Mouse (Mus musculus) thymus, adult 2 months (tissue): Measurements from ENCODE around the gene Hcrtr1. TPM values are rescaled to one million over a fixed set of nuclear protein-coding genes. Genes with fewer than 3 reads are reported as not detected.

Source experiments
- DNase-seq: peaks from one replicate; pipeline ENCODE4 v3.0.0; 2021
- H3K27ac ChIP-seq: fragments of 200-500 bp; 2 replicates; pipeline ENCODE4 v1.5.1; 2012; ENCODE audit warnings: low read length, control low read depth; ENCODE audit not compliant: control insufficient read depth, insufficient read depth
- H3K27me3 ChIP-seq: fragments of 200-500 bp; 2 replicates; pipeline ENCODE4 v1.6.1; 2012; ENCODE audit warnings: mild to moderate bottlenecking, low read length, moderate library complexity, mixed read lengths; ENCODE audit not compliant: control insufficient read depth, insufficient read depth
- H3K36me3 ChIP-seq: fragments of 200-500 bp; 2 replicates; pipeline ENCODE4 v1.6.1; 2012; ENCODE audit warnings: mild to moderate bottlenecking, low read length, moderate library complexity; ENCODE audit not compliant: control insufficient read depth, insufficient read depth
- H3K4me1 ChIP-seq: fragments of 200-500 bp; replicated peaks from 2 replicates; pipeline ENCODE4 v1.6.1; 2012; ENCODE audit warnings: low read length; ENCODE audit not compliant: control insufficient read depth, insufficient read depth
- H3K4me3 ChIP-seq: fragments of 200-500 bp; 2 replicates; pipeline ENCODE4 v1.5.1; 2012; ENCODE audit warnings: mild to moderate bottlenecking, low read length, control low read depth, moderate library complexity; ENCODE audit not compliant: control insufficient read depth, insufficient read depth
- CTCF ChIP-seq: fragments of 200-500 bp; IDR thresholded peaks from 2 replicates; pipeline ENCODE4 v1.5.1; 2012; ENCODE audit warnings: mild to moderate bottlenecking, control low read depth, low read length, moderate library complexity, borderline replicate concordance; ENCODE audit not compliant: control insufficient read depth, poor library complexity, insufficient read depth; ENCODE audit errors: extremely low read depth
- POLR2A ChIP-seq: fragments of 200-500 bp; IDR thresholded peaks from 2 replicates; pipeline ENCODE4 v1.6.1; 2012; ENCODE audit warnings: mild to moderate bottlenecking, low read length, control low read depth, moderate library complexity; ENCODE audit not compliant: control insufficient read depth, poor library complexity, insufficient read depth; ENCODE audit errors: extremely low read depth
- WGBS: fragments of 180-500 bp; shearing (Covaris S2); methylation state at CpG from one replicate; pipeline ENCODE4 v1.1.7; 2018; 5-methylcytosine and 5-hydroxymethylcytosine counted together
- polyA plus RNA-seq: library from polyadenylated mRNA; depleted of rRNA; stranded (reverse); fragments of >200 nt; gene quantifications from 2 replicates; pipeline ENCODE4 v1.2.3, GENCODE M21; 2012; rRNA removed

Gene Hcrtr1
- polyA plus RNA-seq, 1 experiment, result 0.30 TPM

DNA sequence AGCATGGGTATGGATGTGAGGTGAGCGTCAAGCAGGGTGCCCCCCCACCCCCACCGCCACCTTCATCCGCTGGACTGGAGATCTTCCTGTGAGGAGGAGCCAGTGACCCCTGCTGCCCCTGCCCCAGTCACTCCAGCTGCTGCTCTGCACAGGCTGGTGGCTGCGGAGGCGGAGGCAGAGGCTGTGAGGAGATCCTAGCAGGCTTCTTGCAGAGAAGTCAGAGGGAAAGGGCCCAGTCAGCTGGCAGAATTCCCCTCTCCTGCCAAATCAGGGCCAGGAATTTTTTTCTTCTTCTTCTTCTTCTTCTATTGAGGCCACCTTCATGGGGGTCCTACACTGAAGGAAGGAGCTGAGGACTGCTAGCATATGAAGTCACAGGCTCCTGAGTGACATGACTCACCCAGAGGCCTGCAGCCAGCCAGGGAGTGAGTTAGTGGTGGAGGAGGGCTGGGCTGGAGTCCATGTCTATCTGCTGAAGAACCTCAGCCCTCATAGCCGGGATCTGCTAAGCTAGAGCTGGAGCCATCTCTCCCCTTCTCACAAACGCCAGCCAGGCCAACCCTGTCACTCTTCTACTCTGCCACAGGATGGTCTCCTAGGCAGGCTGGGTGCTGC lies 54.7 kb downstream of the Hcrtr1 start:
- TF ChIP-seq POLR2A (no peak), CTCF (no peak)
- Histone ChIP-seq H3K36me3 (no peaks in the 10 kb centered on the region), H3K4me1 (peaks cover 11% of the 10 kb centered on the region), H3K27ac (no peak overlapping the region), H3K27me3 (no peaks in the 10 kb centered on the region), H3K4me3 (no peak overlapping the region)
- DNase-seq, result no peak
- WGBS, result 90% methylated on average over 7 of the region's 7 CpGs

DNA sequence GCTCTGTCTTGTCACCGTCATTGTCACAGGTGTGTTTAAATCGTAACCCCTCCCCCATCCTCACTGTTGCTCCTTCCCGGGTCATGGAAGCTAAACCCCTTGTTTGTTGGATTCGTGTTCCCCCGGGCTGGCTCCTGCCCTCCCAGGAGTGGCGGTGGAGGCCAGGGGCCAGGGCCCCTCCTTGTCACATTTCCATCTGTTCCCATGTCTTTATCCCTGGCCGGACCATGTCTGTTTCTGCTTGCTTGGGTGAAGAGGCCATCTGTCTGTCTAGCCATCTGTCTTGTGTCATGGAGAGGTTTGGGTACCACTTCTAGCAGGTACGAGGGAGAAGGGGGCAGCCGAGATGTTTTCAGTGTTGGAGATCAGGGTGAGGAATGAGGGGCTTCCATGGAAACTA lies 56.9 kb downstream of the Hcrtr1 start:
- H3K4me1 ChIP-seq, result peaks cover 11% of the 10 kb centered on the region
- no peaks in the 10 kb centered on the region for H3K27me3 ChIP-seq
- no peaks in the 10 kb centered on the region for H3K36me3 ChIP-seq
- no peak overlapping the region for H3K27ac ChIP-seq
- 89% methylated on average over 9 of the region's 9 CpGs for WGBS
- no peak for DNase-seq
- H3K4me3 ChIP-seq, result no peak overlapping the region
- TF ChIP-seq CTCF (no peak), POLR2A (no peak)

DNA sequence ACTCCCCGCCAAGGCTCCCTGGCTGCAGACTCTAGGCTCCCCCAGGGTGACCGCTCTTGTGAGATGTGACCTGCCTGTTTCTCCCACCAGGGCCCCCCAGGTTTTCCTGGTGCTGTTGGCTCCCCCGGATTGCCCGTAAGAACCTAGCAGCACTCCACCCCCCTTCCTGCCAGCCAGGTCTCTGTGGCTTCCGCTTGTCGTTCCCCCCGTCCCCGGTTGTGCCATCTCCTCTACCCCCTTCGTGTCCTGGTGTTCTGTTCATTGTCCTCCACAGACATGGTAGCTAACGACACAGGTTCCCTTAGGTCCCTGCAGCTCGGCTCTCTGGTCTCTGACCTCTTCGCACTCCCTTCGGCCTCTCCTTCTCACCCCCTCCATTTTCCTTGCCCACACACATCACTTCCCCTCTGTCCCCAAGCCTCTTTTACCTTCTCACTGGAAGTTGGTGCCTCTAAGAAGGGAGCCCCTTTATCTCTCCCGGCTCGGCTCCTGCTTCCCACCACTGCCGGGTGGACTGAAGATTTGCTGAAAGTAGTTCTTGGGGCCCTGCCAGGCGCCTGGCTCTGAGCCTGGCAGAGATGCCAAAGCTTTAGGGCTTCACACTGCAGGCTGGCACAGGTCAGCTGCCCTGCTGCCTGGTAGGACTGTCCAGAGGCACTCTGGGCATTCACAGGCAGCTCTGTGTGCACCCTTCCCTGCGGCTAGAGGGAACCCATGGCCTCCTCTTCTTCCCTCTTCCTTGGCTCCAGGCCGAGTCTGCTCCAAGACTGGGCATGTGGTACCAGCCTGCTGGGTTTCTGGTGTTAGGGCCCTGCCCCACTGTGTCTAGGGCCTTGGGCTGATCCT lies 57.6 kb downstream of the Hcrtr1 start:
- Histone ChIP-seq H3K27ac (no peak overlapping the region), H3K27me3 (no peaks in the 10 kb centered on the region), H3K4me1 (peaks cover 11% of the 10 kb centered on the region), H3K4me3 (peak overlapping the region; percentile 37), H3K36me3 (no peaks in the 10 kb centered on the region)
- 50% methylated on average over 19 of the region's 19 CpGs for WGBS
- no peak for TF ChIP-seq POLR2A
- no peak for TF ChIP-seq CTCF
- no peak for DNase-seq

Other genes with a start within 250 kb of the Hcrtr1 start
- gene Spocd1, start 210.1 kb downstream of the Hcrtr1 start, polyA plus RNA-seq, result 0.08 and 0.11 TPM in 2 replicates
- 5.8 and 6.7 TPM in 2 replicates for gene Adgrb2, start 154.5 kb downstream of the Hcrtr1 start, polyA plus RNA-seq
- gene Col16a1, start 91.5 kb downstream of the Hcrtr1 start, polyA plus RNA-seq, result 2.6 and 4.4 TPM in 2 replicates
- 103 and 105 TPM in 2 replicates for gene Pef1, start 36.8 kb downstream of the Hcrtr1 start, polyA plus RNA-seq
- 32.7 and 40.3 TPM in 2 replicates for gene Tinagl1, start 35.8 kb upstream of the Hcrtr1 start, polyA plus RNA-seq
- 0.13 and 0.32 TPM in 2 replicates for gene Gm853, start 83.0 kb upstream of the Hcrtr1 start, polyA plus RNA-seq
- 13.3 and 16.5 TPM in 2 replicates for gene Serinc2, start 139.8 kb upstream of the Hcrtr1 start, polyA plus RNA-seq
- gene Fabp3, start 169.2 kb upstream of the Hcrtr1 start, polyA plus RNA-seq, result 18.3 and 222 TPM in 2 replicates
- gene Gm10570, start 169.3 kb upstream of the Hcrtr1 start, polyA plus RNA-seq, result 0.46 TPM in 1 of 2 replicates, not detected in the other
- 34.3 and 36.8 TPM in 2 replicates for gene Zcchc17, start 220.6 kb upstream of the Hcrtr1 start, polyA plus RNA-seq
- 78.4 and 83.6 TPM in 2 replicates for gene Snrnp40, start 220.8 kb upstream of the Hcrtr1 start, polyA plus RNA-seq